Mouse (Mus musculus): ENCODE measurements around the gene A730061H03Rik. TPM values are rescaled to one million over a fixed set of nuclear protein-coding genes. Genes with fewer than 3 reads are reported as not detected.

Gene A730061H03Rik
- polyA plus RNA-seq, 1 experiment from 2014 or later: 0.55 TPM

DNA sequence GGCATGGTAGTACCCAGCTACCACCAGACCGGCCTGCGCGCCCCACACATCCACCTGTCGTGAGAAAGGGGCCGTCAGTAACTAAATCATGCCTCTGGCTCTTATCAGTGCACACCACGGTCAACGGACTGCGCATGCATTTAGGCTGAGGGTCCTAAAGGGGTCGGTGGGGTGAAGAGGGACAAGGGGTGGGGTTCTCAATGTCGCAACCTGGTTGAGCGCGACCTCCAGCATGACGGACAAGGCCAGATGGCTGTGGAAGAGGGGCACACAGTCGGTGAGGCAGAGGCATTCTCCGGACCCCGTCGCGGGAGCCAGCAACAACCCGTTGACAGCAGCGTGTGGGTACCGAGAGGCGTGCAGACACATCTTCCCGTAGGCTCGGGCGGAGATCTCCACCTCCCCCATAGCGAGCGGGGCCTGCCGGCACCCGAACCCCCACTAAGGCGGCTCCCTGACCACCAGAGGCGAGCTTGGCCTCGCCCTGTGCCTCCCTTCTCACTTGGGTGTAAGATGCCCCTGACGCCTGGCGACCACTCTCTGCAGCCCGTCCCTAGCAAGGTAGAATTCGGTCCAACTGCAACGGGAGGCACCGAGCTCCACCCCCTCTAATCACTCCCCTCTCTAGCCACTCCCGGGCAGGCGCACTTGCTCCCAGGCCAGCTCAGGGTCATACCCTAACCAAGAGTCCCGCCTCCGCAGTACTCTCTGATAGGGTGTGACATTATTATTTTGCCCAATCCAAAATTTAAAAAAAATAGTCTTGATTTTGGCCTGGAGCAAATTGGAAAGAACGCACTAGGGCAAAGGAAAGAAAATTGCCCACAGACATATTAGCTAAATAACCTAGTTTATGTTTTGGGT is 24.7 kb upstream of the A730061H03Rik start, which contains the start of gene Emc9:
Gene Emc9, minus strand, starts transcription at position 601 of the 864 bp plus-strand sequence.
- H3K9me3 ChIP-seq (replicated peaks; ENCODE audit: control insufficient read depth, low read length, poor library complexity, severe bottlenecking): no peaks in the 10 kb centered on the region
- peak within 1 kb of the TSS; percentile 84 for H3K9ac ChIP-seq (ENCODE audit: low read depth, low read length)
- H3K4me2 ChIP-seq (ENCODE audit: low read length): peak within 1 kb of the TSS; percentile 78
- 3% methylated on average over 43 of the region's 43 CpGs for WGBS
- H3K4me1 ChIP-seq (ENCODE audit: control insufficient read depth, insufficient read depth, low read length): peaks cover 10% of the 10 kb centered on the region
- H3K27ac ChIP-seq (ENCODE audit: low read length): peak within 1 kb of the TSS; percentile 71
- no peaks in the 10 kb centered on the region for H3K27me3 ChIP-seq (ENCODE audit: control insufficient read depth, insufficient read depth, low read depth, low read length)
- peak within 1 kb of the TSS; percentile 58 for H3K4me3 ChIP-seq (ENCODE audit: low read depth, low read length)
- peak; percentile 82 for ATAC-seq
- peaks cover 4% of the 10 kb centered on the region; the same call in 1 of the 2 replicates for H3K36me3 ChIP-seq (ENCODE audit: control insufficient read depth, insufficient read depth, low read length)

GRCm38 (mm10) chr14:55584303-55584701 is 24.1 kb upstream of the A730061H03Rik start:
- peaks cover 9% of the 10 kb centered on the region for H3K4me1 ChIP-seq (ENCODE audit: control insufficient read depth, insufficient read depth, low read length)
- H3K4me3 ChIP-seq (ENCODE audit: low read depth, low read length): peak overlapping the region; percentile 58
- H3K9me3 ChIP-seq (replicated peaks; ENCODE audit: control insufficient read depth, low read length, poor library complexity, severe bottlenecking): no peaks in the 10 kb centered on the region
- H3K4me2 ChIP-seq (ENCODE audit: low read length): peak overlapping the region; percentile 78
- WGBS: 38% methylated on average over 5 of the region's 5 CpGs
- ATAC-seq: no peak
- peaks cover 4% of the 10 kb centered on the region; the same call in 1 of the 2 replicates for H3K36me3 ChIP-seq (ENCODE audit: control insufficient read depth, insufficient read depth, low read length)
- H3K9ac ChIP-seq (ENCODE audit: low read depth, low read length): peak overlapping the region; percentile 84
- peak overlapping the region; percentile 71; the same call in 1 of the 2 replicates for H3K27ac ChIP-seq (ENCODE audit: low read length)
- H3K27me3 ChIP-seq (ENCODE audit: control insufficient read depth, insufficient read depth, low read depth, low read length): no peaks in the 10 kb centered on the region

- H3K36me3 ChIP-seq (ENCODE audit: control insufficient read depth, insufficient read depth, low read length): peaks cover 2% of the 10 kb centered on the region; the same call in 1 of the 2 replicates
- H3K4me1 ChIP-seq (ENCODE audit: control insufficient read depth, insufficient read depth, low read length): peaks cover 18% of the 10 kb centered on the region
- no peak for ATAC-seq
- no peak overlapping the region for H3K4me2 ChIP-seq (ENCODE audit: low read length)
- H3K9ac ChIP-seq (ENCODE audit: low read depth, low read length): no peak overlapping the region
- no peaks in the 10 kb centered on the region for H3K9me3 ChIP-seq (replicated peaks; ENCODE audit: control insufficient read depth, low read length, poor library complexity, severe bottlenecking)
- H3K4me3 ChIP-seq (ENCODE audit: low read depth, low read length): no peak overlapping the region
- WGBS: 79% methylated on average over 9 of the region's 9 CpGs
- H3K27ac ChIP-seq (ENCODE audit: low read length): no peak overlapping the region
- H3K27me3 ChIP-seq (ENCODE audit: control insufficient read depth, insufficient read depth, low read depth, low read length): no peaks in the 10 kb centered on the region
These were observed 21.9 kb upstream of the A730061H03Rik start for GRCm38 (mm10) chr14:55581981-55582681.

GRCm38 (mm10) chr14:55580731-55581130 is 20.5 kb upstream of the A730061H03Rik start:
- peaks cover 18% of the 10 kb centered on the region for H3K4me1 ChIP-seq (ENCODE audit: control insufficient read depth, insufficient read depth, low read length)
- no peak overlapping the region for H3K9ac ChIP-seq (ENCODE audit: low read depth, low read length)
- no peaks in the 10 kb centered on the region for H3K36me3 ChIP-seq (ENCODE audit: control insufficient read depth, insufficient read depth, low read length)
- 96% methylated on average over 16 of the region's 16 CpGs for WGBS
- no peak overlapping the region for H3K4me2 ChIP-seq (ENCODE audit: low read length)
- no peaks in the 10 kb centered on the region for H3K9me3 ChIP-seq (replicated peaks; ENCODE audit: control insufficient read depth, low read length, poor library complexity, severe bottlenecking)
- no peak for ATAC-seq
- H3K27me3 ChIP-seq (ENCODE audit: control insufficient read depth, insufficient read depth, low read depth, low read length): no peaks in the 10 kb centered on the region
- no peak overlapping the region for H3K27ac ChIP-seq (ENCODE audit: low read length)
- H3K4me3 ChIP-seq (ENCODE audit: low read depth, low read length): no peak overlapping the region

DNA sequence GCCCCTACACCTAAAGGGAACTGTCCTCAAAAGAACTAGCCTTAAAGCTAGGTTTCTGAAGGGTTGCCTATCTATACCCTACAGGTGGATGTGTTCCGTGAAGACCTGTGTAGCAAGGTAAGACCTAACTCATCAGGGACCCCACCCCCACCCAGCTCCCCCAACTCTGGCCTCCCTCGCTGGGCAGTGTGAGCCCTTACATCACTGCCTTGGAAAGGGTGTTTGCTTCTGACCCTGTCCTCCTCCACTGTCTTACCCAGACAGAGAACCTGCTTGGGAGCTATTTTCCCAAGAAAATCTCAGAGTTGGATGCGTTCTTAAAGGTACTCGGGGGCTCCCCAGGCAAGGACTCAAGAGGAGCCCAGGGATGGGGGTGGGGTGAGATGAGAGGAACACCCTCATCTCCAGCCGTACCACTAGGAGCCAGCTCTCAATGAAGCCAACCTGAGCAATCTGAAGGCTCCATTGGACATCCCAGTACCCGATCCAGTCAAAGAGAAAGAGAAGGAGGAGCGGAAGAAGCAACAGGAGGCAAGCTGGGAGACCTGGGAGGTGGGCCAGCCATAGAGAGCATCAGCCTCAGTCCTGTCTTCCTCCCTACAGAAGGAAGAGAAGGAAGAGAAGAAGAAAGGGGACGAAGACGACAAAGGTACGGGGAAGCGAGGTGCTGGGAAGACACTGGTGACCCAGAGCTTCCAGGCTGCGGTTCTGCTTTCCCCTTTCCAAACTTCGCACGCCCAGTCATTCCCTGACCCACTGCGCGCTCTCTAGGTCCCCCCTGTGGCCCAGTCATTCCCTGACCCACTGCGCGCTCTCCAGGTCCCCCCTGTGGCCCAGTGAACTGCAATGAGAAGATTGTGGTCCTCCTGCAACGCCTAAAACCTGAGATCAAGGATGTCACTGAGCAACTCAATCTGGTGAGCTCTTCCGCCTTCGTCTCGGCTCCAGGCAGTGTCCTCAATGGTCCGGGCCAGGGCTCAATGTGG is 19.6 kb upstream of the A730061H03Rik start:
- peaks cover 15% of the 10 kb centered on the region for H3K4me1 ChIP-seq (ENCODE audit: control insufficient read depth, insufficient read depth, low read length)
- H3K27ac ChIP-seq (ENCODE audit: low read length): no peak overlapping the region
- 85% methylated on average over 23 of the region's 23 CpGs for WGBS
- no peak for ATAC-seq
- no peak overlapping the region for H3K9ac ChIP-seq (ENCODE audit: low read depth, low read length)
- no peaks in the 10 kb centered on the region for H3K27me3 ChIP-seq (ENCODE audit: control insufficient read depth, insufficient read depth, low read depth, low read length)
- no peaks in the 10 kb centered on the region for H3K36me3 ChIP-seq (ENCODE audit: control insufficient read depth, insufficient read depth, low read length)
- no peak overlapping the region for H3K4me2 ChIP-seq (ENCODE audit: low read length)
- no peaks in the 10 kb centered on the region for H3K9me3 ChIP-seq (replicated peaks; ENCODE audit: control insufficient read depth, low read length, poor library complexity, severe bottlenecking)
- no peak overlapping the region for H3K4me3 ChIP-seq (ENCODE audit: low read depth, low read length)

- no peaks in the 10 kb centered on the region for H3K36me3 ChIP-seq (ENCODE audit: control insufficient read depth, insufficient read depth, low read length)
- peak overlapping the region; percentile 90 for H3K27ac ChIP-seq (ENCODE audit: low read length)
- peak overlapping the region; percentile 49 for H3K4me3 ChIP-seq (ENCODE audit: low read depth, low read length)
- peak overlapping the region; percentile 76 for H3K4me2 ChIP-seq (ENCODE audit: low read length)
- no peaks in the 10 kb centered on the region for H3K9me3 ChIP-seq (replicated peaks; ENCODE audit: control insufficient read depth, low read length, poor library complexity, severe bottlenecking)
- peaks cover 11% of the 10 kb centered on the region for H3K4me1 ChIP-seq (ENCODE audit: control insufficient read depth, insufficient read depth, low read length)
- no peaks in the 10 kb centered on the region for H3K27me3 ChIP-seq (ENCODE audit: control insufficient read depth, insufficient read depth, low read depth, low read length)
- peak; percentile 44 for ATAC-seq
- WGBS: 32% methylated on average over 6 of the region's 6 CpGs
- H3K9ac ChIP-seq (ENCODE audit: low read depth, low read length): peak overlapping the region; percentile 73
These were observed 18.6 kb upstream of the A730061H03Rik start for GRCm38 (mm10) chr14:55578668-55579269.

- Histone ChIP-seq H3K27me3 (ENCODE audit: control insufficient read depth, insufficient read depth, low read depth, low read length) (no peaks in the 10 kb centered on the region), H3K36me3 (ENCODE audit: control insufficient read depth, insufficient read depth, low read length) (no peaks in the 10 kb centered on the region), H3K9ac (ENCODE audit: low read depth, low read length) (peak within 1 kb of the TSS; percentile 73), H3K4me1 (ENCODE audit: control insufficient read depth, insufficient read depth, low read length) (peaks cover 9% of the 10 kb centered on the region), H3K27ac (ENCODE audit: low read length) (peak within 1 kb of the TSS; percentile 90), H3K4me2 (ENCODE audit: low read length) (peak within 1 kb of the TSS; percentile 76), H3K4me3 (ENCODE audit: low read depth, low read length) (peak within 1 kb of the TSS; percentile 49), H3K9me3 (replicated peaks; ENCODE audit: control insufficient read depth, low read length, poor library complexity, severe bottlenecking) (no peaks in the 10 kb centered on the region)
- WGBS: 0% methylated on average over 32 of the region's 32 CpGs
- peak; percentile 94 for ATAC-seq
These were observed 17.9 kb upstream of the A730061H03Rik start, which contains the start of gene Psme1 for GRCm38 (mm10) chr14:55577871-55578667. TSS of gene Psme1 (plus strand) at chr14:55578123.
